Mouse (Mus musculus): ENCODE results near the gene Ep300.
A peak's percentile ranks its signal among the peaks of the same experiment; 100 is the strongest.
"Not testable (repeated sequence)": the region's sequence is repeated elsewhere in the genome, so short reads cannot be mapped to it uniquely, and the experiment has no call there.

Gene Ep300

GRCm38 (mm10) chr15:81663697-81664561 lies 78.8 kb downstream of the Ep300 start, which contains the start of gene L3mbtl2:
L3mbtl2 (plus strand) TSS chr15:81663889.
- no peaks in the 10 kb centered on the region for H3K27me3 ChIP-seq (ENCODE audit: control insufficient read depth, insufficient read depth, low read length, poor library complexity, severe bottlenecking)
- DNase-seq (ENCODE audit: low read depth, low spot score) = peak; percentile 92
- peaks cover 7% of the 10 kb centered on the region; the same call in 1 of the 2 replicates for H3K36me3 ChIP-seq (ENCODE audit: control insufficient read depth, insufficient read depth, low read length, poor library complexity, severe bottlenecking)

GRCm38 (mm10) chr15:81666957-81667356 lies 81.8 kb downstream of the Ep300 start:
- Histone ChIP-seq H3K36me3 (ENCODE audit: control insufficient read depth, insufficient read depth, low read length, poor library complexity, severe bottlenecking) (peaks cover 12% of the 10 kb centered on the region; the same call in 1 of the 2 replicates), H3K27me3 (ENCODE audit: control insufficient read depth, insufficient read depth, low read length, poor library complexity, severe bottlenecking) (no peaks in the 10 kb centered on the region)
- DNase-seq (ENCODE audit: low read depth, low spot score) = no peak

- peaks cover 12% of the 10 kb centered on the region; the same call in 1 of the 2 replicates for H3K36me3 ChIP-seq (ENCODE audit: control insufficient read depth, insufficient read depth, low read length, poor library complexity, severe bottlenecking)
- H3K27me3 ChIP-seq (ENCODE audit: control insufficient read depth, insufficient read depth, low read length, poor library complexity, severe bottlenecking) = no peaks in the 10 kb centered on the region
- peak; percentile 56 for DNase-seq (ENCODE audit: low read depth, low spot score)
Measured at GRCm38 (mm10) chr15:81670231-81670640, 85.1 kb downstream of the Ep300 start.

- Histone ChIP-seq H3K27me3 (ENCODE audit: control insufficient read depth, insufficient read depth, low read length, poor library complexity, severe bottlenecking) (no peaks in the 10 kb centered on the region), H3K36me3 (ENCODE audit: control insufficient read depth, insufficient read depth, low read length, poor library complexity, severe bottlenecking) (peaks cover 9% of the 10 kb centered on the region)
- DNase-seq (ENCODE audit: low read depth, low spot score) = no peak
Measured at GRCm38 (mm10) chr15:81676637-81677036, 91.5 kb downstream of the Ep300 start.

- DNase-seq (ENCODE audit: low read depth, low spot score) = no peak
- no peaks in the 10 kb centered on the region for H3K27me3 ChIP-seq (ENCODE audit: control insufficient read depth, insufficient read depth, low read length, poor library complexity, severe bottlenecking)
- peaks cover 15% of the 10 kb centered on the region for H3K36me3 ChIP-seq (ENCODE audit: control insufficient read depth, insufficient read depth, low read length, poor library complexity, severe bottlenecking)
Measured at GRCm38 (mm10) chr15:81680301-81680805, 95.2 kb downstream of the Ep300 start.

GRCm38 (mm10) chr15:81693366-81693966 lies 108.3 kb downstream of the Ep300 start:
- no peak for DNase-seq (ENCODE audit: low read depth, low spot score)
- Histone ChIP-seq H3K36me3 (ENCODE audit: control insufficient read depth, insufficient read depth, low read length, poor library complexity, severe bottlenecking) (no peaks in the 10 kb centered on the region), H3K27me3 (ENCODE audit: control insufficient read depth, insufficient read depth, low read length, poor library complexity, severe bottlenecking) (no peaks in the 10 kb centered on the region)

- Histone ChIP-seq H3K36me3 (ENCODE audit: control insufficient read depth, insufficient read depth, low read length, poor library complexity, severe bottlenecking) (no peaks in the 10 kb centered on the region), H3K27me3 (ENCODE audit: control insufficient read depth, insufficient read depth, low read length, poor library complexity, severe bottlenecking) (no peaks in the 10 kb centered on the region)
- DNase-seq (ENCODE audit: low read depth, low spot score) = peak; percentile 89
Measured at GRCm38 (mm10) chr15:81693967-81694881, 109.1 kb downstream of the Ep300 start.

- no peak for DNase-seq (ENCODE audit: low read depth, low spot score)
- Histone ChIP-seq H3K36me3 (ENCODE audit: control insufficient read depth, insufficient read depth, low read length, poor library complexity, severe bottlenecking) (no peaks in the 10 kb centered on the region), H3K27me3 (ENCODE audit: control insufficient read depth, insufficient read depth, low read length, poor library complexity, severe bottlenecking) (no peaks in the 10 kb centered on the region)
Measured at GRCm38 (mm10) chr15:81694891-81695290, 109.7 kb downstream of the Ep300 start.

GRCm38 (mm10) chr15:81697175-81697574 lies 112.0 kb downstream of the Ep300 start, which contains the start of gene Chadl:
Chadl (minus strand) TSS chr15:81697287.
- DNase-seq (ENCODE audit: low read depth, low spot score) = no peak
- no peaks in the 10 kb centered on the region for H3K36me3 ChIP-seq (ENCODE audit: control insufficient read depth, insufficient read depth, low read length, poor library complexity, severe bottlenecking)
- H3K27me3 ChIP-seq (ENCODE audit: control insufficient read depth, insufficient read depth, low read length, poor library complexity, severe bottlenecking) = no peaks in the 10 kb centered on the region

GRCm38 (mm10) chr15:81697847-81698246 lies 112.7 kb downstream of the Ep300 start:
- H3K27me3 ChIP-seq (ENCODE audit: control insufficient read depth, insufficient read depth, low read length, poor library complexity, severe bottlenecking) = no peaks in the 10 kb centered on the region
- H3K36me3 ChIP-seq (ENCODE audit: control insufficient read depth, insufficient read depth, low read length, poor library complexity, severe bottlenecking) = no peaks in the 10 kb centered on the region
- DNase-seq (ENCODE audit: low read depth, low spot score) = peak; percentile 74

- Histone ChIP-seq H3K36me3 (ENCODE audit: control insufficient read depth, insufficient read depth, low read length, poor library complexity, severe bottlenecking) (no peaks in the 10 kb centered on the region), H3K27me3 (ENCODE audit: control insufficient read depth, insufficient read depth, low read length, poor library complexity, severe bottlenecking) (no peaks in the 10 kb centered on the region)
- no peak for DNase-seq (ENCODE audit: low read depth, low spot score)
Measured at GRCm38 (mm10) chr15:81698532-81698931, 113.4 kb downstream of the Ep300 start.

- DNase-seq (ENCODE audit: low read depth, low spot score) = no peak
- no peaks in the 10 kb centered on the region for H3K27me3 ChIP-seq (ENCODE audit: control insufficient read depth, insufficient read depth, low read length, poor library complexity, severe bottlenecking)
- H3K36me3 ChIP-seq (ENCODE audit: control insufficient read depth, insufficient read depth, low read length, poor library complexity, severe bottlenecking) = 0 out of 2 replicates have a peak, but pooled peaks cover 5% of the 10 kb centered on the region
Measured at GRCm38 (mm10) chr15:81700161-81700560, 115.0 kb downstream of the Ep300 start.

- DNase-seq (ENCODE audit: low read depth, low spot score) = no peak
- Histone ChIP-seq H3K27me3 (ENCODE audit: control insufficient read depth, insufficient read depth, low read length, poor library complexity, severe bottlenecking) (no peaks in the 10 kb centered on the region), H3K36me3 (ENCODE audit: control insufficient read depth, insufficient read depth, low read length, poor library complexity, severe bottlenecking) (peaks cover 8% of the 10 kb centered on the region; the same call in 1 of the 2 replicates)
Measured at GRCm38 (mm10) chr15:81700601-81701000, 115.5 kb downstream of the Ep300 start.

GRCm38 (mm10) chr15:81701350-81701749 lies 116.2 kb downstream of the Ep300 start:
- H3K27me3 ChIP-seq (ENCODE audit: control insufficient read depth, insufficient read depth, low read length, poor library complexity, severe bottlenecking); DNase-seq (ENCODE audit: low read depth, low spot score): not testable (repeated sequence)
- peaks cover 11% of the 10 kb centered on the region; the same call in 1 of the 2 replicates for H3K36me3 ChIP-seq (ENCODE audit: control insufficient read depth, insufficient read depth, low read length, poor library complexity, severe bottlenecking)
